Mouse (Mus musculus) retina, postnatal 7 days (tissue): ENCODE results near the gene Olfr709-ps1.
"Not testable (repeated sequence)": the region's sequence is repeated elsewhere in the genome, so short reads cannot be mapped to it uniquely, and the experiment has no call there.

Source experiments
- DNase-seq: peaks from one replicate; pipeline ENCODE4 v3.0.0-alpha.2; 2012; ENCODE audit warnings: low read depth, low spot score

Gene Olfr709-ps1

DNA sequence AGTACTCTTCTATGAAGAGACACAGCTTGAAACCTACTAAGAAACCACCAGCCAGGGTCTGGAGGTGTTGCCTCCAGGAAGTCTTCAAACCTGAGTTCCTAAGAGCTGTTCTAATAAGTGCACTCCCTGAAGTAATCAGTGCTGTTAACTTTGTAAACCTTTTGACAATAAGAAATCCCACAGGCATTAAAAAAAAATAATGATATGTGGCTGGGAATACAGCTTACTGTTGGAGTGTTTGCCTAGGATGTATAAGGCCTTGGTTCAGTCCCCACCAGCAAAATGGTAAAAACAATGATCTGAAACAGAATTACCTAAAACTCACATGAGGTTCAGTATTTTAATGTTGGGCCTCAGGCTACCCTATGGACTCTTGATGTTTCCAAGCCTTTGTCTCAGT, at the start of gene Olfr709-ps1:
Gene Olfr709-ps1, minus strand, starts transcription at position 101 of the 400 bp plus-strand sequence.
- DNase-seq = no peak

DNA sequence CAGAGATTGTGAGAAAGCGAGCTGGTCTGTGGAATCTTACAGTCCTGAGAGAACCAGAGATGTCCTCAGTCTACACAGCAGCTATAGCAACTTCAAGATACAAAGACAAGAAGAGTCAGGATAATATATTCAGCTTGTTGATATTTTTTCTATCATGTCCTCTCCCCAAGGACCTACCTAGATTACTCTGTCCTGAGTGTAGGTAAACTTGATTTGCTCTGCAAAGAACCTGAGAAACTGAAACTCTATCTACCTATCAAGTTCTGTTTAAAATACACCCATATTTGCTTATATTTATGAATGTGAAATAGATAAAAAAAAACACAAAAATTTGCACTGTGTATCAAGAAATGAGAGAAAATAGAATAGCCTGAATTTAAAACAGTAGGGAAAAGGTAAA, 43.3 kb upstream of the Olfr709-ps1 start, which contains the start of gene Olfr711:
Gene Olfr711, minus strand, starts transcription at position 101 of the 400 bp plus-strand sequence.
- no peak for DNase-seq

DNA sequence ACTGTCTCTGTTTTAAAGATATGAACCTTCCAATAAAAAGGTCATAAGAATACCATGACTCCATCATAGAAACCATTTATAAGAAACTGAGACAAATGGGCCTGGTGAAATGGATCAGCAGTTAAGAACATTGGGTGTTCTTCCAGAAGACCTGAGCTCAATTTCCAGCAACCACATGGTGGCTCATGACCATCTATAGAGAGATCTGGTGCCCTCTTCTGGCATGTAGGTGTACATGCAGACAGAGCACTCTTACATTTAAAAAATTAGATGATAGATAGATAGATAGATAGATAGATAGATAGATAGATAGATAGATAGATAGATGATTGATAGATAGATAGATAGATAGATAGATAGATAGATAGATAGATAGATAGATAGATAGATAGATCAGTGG, 35.5 kb upstream of the Olfr709-ps1 start:
- DNase-seq = not testable (repeated sequence)

DNA sequence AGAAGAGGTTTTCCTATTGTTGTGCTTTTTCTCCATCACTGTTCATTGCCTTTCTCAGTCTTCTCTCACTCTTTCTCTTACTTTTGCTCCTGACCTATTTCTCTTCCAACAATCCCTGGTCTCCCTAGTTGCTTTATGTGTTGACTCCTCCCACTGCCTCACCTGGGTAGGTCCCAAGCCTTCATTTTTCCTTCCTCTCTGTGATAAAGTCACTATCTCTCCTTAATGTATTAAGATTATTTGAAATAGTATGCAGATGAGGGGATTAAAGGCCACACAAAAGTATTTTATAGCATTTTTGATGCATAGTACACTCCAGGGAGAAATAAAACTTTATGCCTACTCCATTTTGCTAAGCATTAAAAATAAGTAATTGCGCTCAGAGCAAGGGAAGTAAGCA, 31.8 kb upstream of the Olfr709-ps1 start, which contains the start of gene Olfr6:
Gene Olfr6, minus strand, starts transcription at position 101 of the 400 bp plus-strand sequence.
- DNase-seq = no peak

DNA sequence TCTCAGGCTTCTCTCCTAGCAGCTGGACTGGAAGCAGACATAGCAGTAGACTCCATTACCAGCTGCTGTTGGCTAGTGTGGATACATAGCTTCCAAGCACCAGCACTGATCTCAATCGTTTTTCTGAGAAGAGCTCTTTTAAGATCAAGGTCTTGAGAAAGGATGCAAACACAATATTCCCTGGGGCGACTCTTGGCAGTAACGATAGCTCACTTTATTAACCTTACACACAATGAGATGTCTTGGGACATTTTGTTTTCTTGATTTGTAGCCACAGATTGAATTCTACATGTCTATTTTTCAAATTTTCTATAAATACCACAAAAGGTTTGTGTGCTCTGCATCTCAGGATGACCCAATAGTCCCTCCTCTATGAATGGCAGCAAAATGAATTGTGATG, 16.2 kb upstream of the Olfr709-ps1 start, which contains the start of gene Olfr710:
Gene Olfr710, minus strand, starts transcription at position 101 of the 400 bp plus-strand sequence.
- DNase-seq = no peak

DNA sequence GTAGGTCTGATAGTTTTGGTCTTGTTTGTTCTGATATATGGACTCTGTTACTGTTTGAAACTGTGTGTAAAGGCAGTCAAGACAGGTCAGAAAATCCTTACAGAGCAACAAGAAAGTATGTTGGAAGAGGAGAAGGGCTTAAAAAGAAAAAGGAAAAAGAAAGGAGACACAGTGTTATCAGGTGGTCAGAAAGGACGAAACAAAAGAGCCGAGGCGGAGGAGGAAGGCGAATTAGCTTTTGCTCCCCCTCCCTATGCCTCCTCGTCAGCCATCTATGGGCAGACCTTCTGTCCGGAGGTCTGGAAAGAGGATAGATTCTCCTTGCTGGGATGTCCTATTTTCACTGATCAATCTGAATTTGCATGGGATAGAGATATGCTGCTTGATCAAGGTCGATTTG, 11.1 kb downstream of the Olfr709-ps1 start:
- not testable (repeated sequence) for DNase-seq

DNA sequence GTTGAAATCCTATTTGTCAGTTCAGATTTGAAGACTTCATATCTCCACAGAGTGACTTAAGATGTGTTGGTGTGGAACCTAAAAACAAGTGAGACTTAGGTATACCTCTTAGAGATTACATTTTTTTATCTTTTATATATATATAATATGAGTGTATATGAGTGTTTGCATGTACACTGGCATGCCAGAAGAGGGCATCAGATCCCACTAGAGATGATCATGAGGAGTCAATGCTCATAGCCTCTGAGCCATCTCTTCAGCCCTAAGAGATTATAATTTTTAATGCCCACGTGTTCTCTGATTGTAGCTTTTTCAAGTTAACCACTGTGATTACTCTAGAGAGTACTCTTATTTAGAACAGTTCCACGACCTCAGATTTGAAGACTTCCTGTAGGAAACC, 24.3 kb downstream of the Olfr709-ps1 start, which contains the start of gene Olfr1532-ps1:
Gene Olfr1532-ps1, plus strand, starts transcription at position 326 of the 400 bp plus-strand sequence.
- DNase-seq = no peak

DNA sequence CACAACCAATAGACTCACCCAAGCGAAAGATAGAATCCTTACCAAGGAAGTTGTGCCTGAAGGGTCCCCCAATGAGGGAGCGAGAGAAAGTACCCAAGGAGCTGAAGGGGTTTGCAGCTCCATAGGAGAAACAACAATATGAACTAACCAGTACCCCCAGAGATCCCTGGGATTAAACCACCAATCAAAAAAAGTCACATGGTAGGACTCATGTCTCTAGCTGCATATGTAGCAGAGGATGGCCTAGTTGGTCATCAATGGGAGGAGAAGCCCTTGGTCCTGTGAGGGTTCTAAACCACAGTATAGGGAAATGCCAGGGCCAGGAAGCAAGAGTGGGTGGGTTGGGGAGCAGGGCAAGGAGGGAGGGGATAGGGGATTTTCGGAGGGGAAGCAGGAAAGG, 30.9 kb downstream of the Olfr709-ps1 start, which contains the start of gene Olfr707:
Gene Olfr707, minus strand, starts transcription at position 101 of the 400 bp plus-strand sequence.
- DNase-seq = not testable (repeated sequence)

DNA sequence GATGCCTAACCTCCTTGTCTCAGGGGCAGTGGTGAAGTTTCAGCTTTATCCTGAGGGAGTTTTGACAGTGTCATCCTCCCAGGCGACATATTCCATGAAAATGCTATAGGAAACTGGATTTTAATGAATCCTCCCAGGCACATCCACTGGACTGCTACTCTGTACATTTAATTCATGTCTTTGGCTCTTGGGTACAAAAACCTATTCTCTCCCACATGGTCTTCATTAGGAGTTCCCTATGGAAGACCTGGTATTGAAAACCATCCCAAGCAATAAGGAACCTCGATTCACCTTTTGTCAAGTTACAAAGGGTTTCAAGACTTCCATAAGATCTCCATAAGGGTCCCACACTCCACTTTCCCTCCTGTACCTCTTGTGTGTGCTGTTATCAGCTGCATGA, 44.0 kb downstream of the Olfr709-ps1 start, which contains the start of gene Olfr706:
Gene Olfr706, minus strand, starts transcription at position 101 of the 400 bp plus-strand sequence.
- DNase-seq = no peak

DNA sequence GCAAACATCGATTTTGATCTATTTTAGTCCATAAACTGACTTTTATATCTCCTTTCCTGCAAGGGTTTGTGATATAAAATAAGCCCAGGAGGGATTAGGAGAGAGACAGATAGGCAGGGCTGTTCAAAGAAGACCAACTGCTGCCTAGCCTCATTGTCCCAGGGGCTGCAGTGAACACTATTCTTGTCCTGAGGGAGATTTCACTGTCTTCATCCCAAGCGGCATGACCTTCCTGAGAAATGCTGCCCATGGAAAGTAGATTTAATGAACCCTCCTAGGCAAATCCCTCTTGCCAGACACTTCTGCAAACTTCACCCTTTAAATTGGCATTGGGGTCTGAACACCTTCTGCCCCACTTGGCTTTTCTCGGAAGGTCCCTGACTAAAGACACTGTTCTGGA, 55.2 kb downstream of the Olfr709-ps1 start, which contains the start of gene Olfr705:
Gene Olfr705, minus strand, starts transcription at position 101 of the 400 bp plus-strand sequence.
- no peak for DNase-seq
